Mouse (Mus musculus): ENCODE results near the gene Arid2.

DNA sequence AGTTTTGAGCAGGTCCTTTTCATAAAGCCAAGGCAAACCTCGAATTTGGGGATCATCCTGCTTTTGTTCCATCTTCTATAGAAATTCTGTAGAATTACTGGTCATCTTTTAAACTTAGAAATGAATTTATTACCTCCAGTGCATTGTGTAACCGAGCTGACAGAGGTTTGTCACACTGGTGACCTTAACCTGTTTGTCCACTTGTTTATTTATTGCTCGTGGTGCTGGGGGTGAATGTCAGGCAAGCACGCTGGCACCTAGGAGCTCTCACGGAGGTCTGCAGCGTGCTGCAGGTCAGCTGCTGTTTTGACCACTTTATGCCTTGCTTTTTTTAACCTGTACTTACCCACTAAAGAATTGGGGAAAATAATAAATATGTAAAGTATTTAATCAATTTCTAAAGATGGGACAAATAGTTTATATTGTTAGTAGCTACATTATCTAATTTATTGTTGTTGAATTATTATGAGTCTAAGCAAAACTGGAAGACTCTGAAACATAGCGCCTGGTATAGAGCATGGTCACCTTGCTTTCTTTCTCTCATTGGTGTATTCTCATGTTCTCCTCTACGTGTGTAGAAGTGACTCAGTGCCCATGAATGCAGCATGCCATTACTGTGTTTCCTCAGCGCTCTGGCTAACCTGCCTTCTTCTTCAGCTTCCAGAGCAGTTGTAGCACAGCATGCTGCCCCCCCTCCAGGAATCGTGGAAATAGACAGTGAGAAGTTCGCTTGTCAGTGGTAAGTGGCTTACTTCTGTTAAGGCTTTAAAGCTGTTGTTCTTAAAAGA lies 79.1 kb downstream of the Arid2 start:
- TF ChIP-seq KAT2A (IDR thresholded peaks at IDR 0.05; ENCODE audit: insufficient replicate concordance, low read length) (no peak), NRF1 (IDR thresholded peaks at IDR 0.05; ENCODE audit: low read depth, low read length) (no peak), POLR2A (IDR thresholded peaks at IDR 0.05; ENCODE audit: low read depth, low read length) (no peak)
